Mouse (Mus musculus): ENCODE results near the gene Ttll2. TPM values are rescaled to one million over a fixed set of nuclear protein-coding genes. Genes with fewer than 3 reads are reported as not detected.
"Not testable (repeated sequence)": the region's sequence is repeated elsewhere in the genome, so short reads cannot be mapped to it uniquely, and the experiment has no call there.

The Ttll2 gene
- polyA plus RNA-seq, 1 experiment from 2014 or later, result not detected

GRCm38 (mm10) chr17:7369401-7369800, 16.9 kb upstream of the Ttll2 start:
- not testable (repeated sequence) for H3K4me2 ChIP-seq; H3K4me3 ChIP-seq (ENCODE audit: low read depth, low read length); H3K4me1 ChIP-seq (ENCODE audit: control insufficient read depth, insufficient read depth, low read length); ATAC-seq (ENCODE audit: low FRiP score); H3K9ac ChIP-seq (ENCODE audit: low read length); H3K27me3 ChIP-seq (ENCODE audit: control insufficient read depth, insufficient read depth, low read length); DNase-seq (ENCODE audit: low spot score, missing footprints); H3K9me3 ChIP-seq (ENCODE audit: control insufficient read depth, low read length); H3K36me3 ChIP-seq (ENCODE audit: control insufficient read depth, insufficient read depth, low read length); H3K27ac ChIP-seq (ENCODE audit: low read depth, low read length)
- 71% methylated on average over 4 of the region's 6 CpGs for WGBS

GRCm38 (mm10) chr17:7366676-7367374, 14.3 kb upstream of the Ttll2 start:
- not testable (repeated sequence) for H3K9me3 ChIP-seq (ENCODE audit: control insufficient read depth, low read length); H3K36me3 ChIP-seq (ENCODE audit: control insufficient read depth, insufficient read depth, low read length); ATAC-seq (ENCODE audit: low FRiP score); H3K4me2 ChIP-seq; H3K27me3 ChIP-seq (ENCODE audit: control insufficient read depth, insufficient read depth, low read length); H3K9ac ChIP-seq (ENCODE audit: low read length); H3K4me3 ChIP-seq (ENCODE audit: low read depth, low read length); H3K27ac ChIP-seq (ENCODE audit: low read depth, low read length); DNase-seq (ENCODE audit: low spot score, missing footprints); H3K4me1 ChIP-seq (ENCODE audit: control insufficient read depth, insufficient read depth, low read length)
- WGBS, result 31% methylated on average over 4 of the region's 7 CpGs

GRCm38 (mm10) chr17:7366265-7366664, 13.8 kb upstream of the Ttll2 start:
- not testable (repeated sequence) for H3K9ac ChIP-seq (ENCODE audit: low read length); H3K27me3 ChIP-seq (ENCODE audit: control insufficient read depth, insufficient read depth, low read length); H3K4me3 ChIP-seq (ENCODE audit: low read depth, low read length); H3K4me2 ChIP-seq; H3K27ac ChIP-seq (ENCODE audit: low read depth, low read length); H3K36me3 ChIP-seq (ENCODE audit: control insufficient read depth, insufficient read depth, low read length); H3K9me3 ChIP-seq (ENCODE audit: control insufficient read depth, low read length); H3K4me1 ChIP-seq (ENCODE audit: control insufficient read depth, insufficient read depth, low read length); ATAC-seq (ENCODE audit: low FRiP score); DNase-seq (ENCODE audit: low spot score, missing footprints)
- WGBS, result no CpG with 5 or more reads among the region's 1 CpGs

- no CpG with 5 or more reads among the region's 3 CpGs for WGBS
- not testable (repeated sequence) for H3K27ac ChIP-seq (ENCODE audit: low read depth, low read length); H3K36me3 ChIP-seq (ENCODE audit: control insufficient read depth, insufficient read depth, low read length); H3K4me1 ChIP-seq (ENCODE audit: control insufficient read depth, insufficient read depth, low read length); H3K9ac ChIP-seq (ENCODE audit: low read length); H3K4me2 ChIP-seq; DNase-seq (ENCODE audit: low spot score, missing footprints); H3K27me3 ChIP-seq (ENCODE audit: control insufficient read depth, insufficient read depth, low read length); H3K4me3 ChIP-seq (ENCODE audit: low read depth, low read length); H3K9me3 ChIP-seq (ENCODE audit: control insufficient read depth, low read length); ATAC-seq (ENCODE audit: low FRiP score)
Observed at GRCm38 (mm10) chr17:7365615-7366014, 13.1 kb upstream of the Ttll2 start.

GRCm38 (mm10) chr17:7360749-7361465, 8.4 kb upstream of the Ttll2 start:
- not testable (repeated sequence) for H3K4me3 ChIP-seq (ENCODE audit: low read depth, low read length); H3K9me3 ChIP-seq (ENCODE audit: control insufficient read depth, low read length); ATAC-seq (ENCODE audit: low FRiP score); H3K9ac ChIP-seq (ENCODE audit: low read length); DNase-seq (ENCODE audit: low spot score, missing footprints); H3K4me2 ChIP-seq; H3K27ac ChIP-seq (ENCODE audit: low read depth, low read length); H3K27me3 ChIP-seq (ENCODE audit: control insufficient read depth, insufficient read depth, low read length); H3K36me3 ChIP-seq (ENCODE audit: control insufficient read depth, insufficient read depth, low read length); H3K4me1 ChIP-seq (ENCODE audit: control insufficient read depth, insufficient read depth, low read length)
- 93% methylated on average over 8 of the region's 9 CpGs for WGBS

GRCm38 (mm10) chr17:7359806-7360205, 7.3 kb upstream of the Ttll2 start:
- H3K27me3 ChIP-seq (ENCODE audit: control insufficient read depth, insufficient read depth, low read length); H3K9me3 ChIP-seq (ENCODE audit: control insufficient read depth, low read length); ATAC-seq (ENCODE audit: low FRiP score); H3K4me3 ChIP-seq (ENCODE audit: low read depth, low read length); H3K9ac ChIP-seq (ENCODE audit: low read length); H3K27ac ChIP-seq (ENCODE audit: low read depth, low read length); H3K36me3 ChIP-seq (ENCODE audit: control insufficient read depth, insufficient read depth, low read length); H3K4me1 ChIP-seq (ENCODE audit: control insufficient read depth, insufficient read depth, low read length); DNase-seq (ENCODE audit: low spot score, missing footprints); H3K4me2 ChIP-seq: not testable (repeated sequence)
- 81% methylated on average over 4 of the region's 4 CpGs for WGBS

- H3K4me3 ChIP-seq (ENCODE audit: low read depth, low read length); H3K4me1 ChIP-seq (ENCODE audit: control insufficient read depth, insufficient read depth, low read length); H3K27ac ChIP-seq (ENCODE audit: low read depth, low read length); H3K27me3 ChIP-seq (ENCODE audit: control insufficient read depth, insufficient read depth, low read length); ATAC-seq (ENCODE audit: low FRiP score); DNase-seq (ENCODE audit: low spot score, missing footprints); H3K4me2 ChIP-seq; H3K9me3 ChIP-seq (ENCODE audit: control insufficient read depth, low read length); H3K36me3 ChIP-seq (ENCODE audit: control insufficient read depth, insufficient read depth, low read length); H3K9ac ChIP-seq (ENCODE audit: low read length): not testable (repeated sequence)
- WGBS, result 64% methylated on average over 2 of the region's 3 CpGs
Observed at GRCm38 (mm10) chr17:7348765-7349164, 3.7 kb downstream of the Ttll2 start.

GRCm38 (mm10) chr17:7337381-7337780, 15.1 kb downstream of the Ttll2 start:
- H3K36me3 ChIP-seq (ENCODE audit: control insufficient read depth, insufficient read depth, low read length); ATAC-seq (ENCODE audit: low FRiP score): not testable (repeated sequence)
- 84% methylated on average over 8 of the region's 9 CpGs for WGBS

GRCm38 (mm10) chr17:7332745-7333144, 19.8 kb downstream of the Ttll2 start:
- not testable (repeated sequence) for H3K9ac ChIP-seq (ENCODE audit: low read length); H3K4me2 ChIP-seq; H3K27ac ChIP-seq (ENCODE audit: low read depth, low read length); H3K4me3 ChIP-seq (ENCODE audit: low read depth, low read length); H3K36me3 ChIP-seq (ENCODE audit: control insufficient read depth, insufficient read depth, low read length); DNase-seq (ENCODE audit: low spot score, missing footprints); H3K27me3 ChIP-seq (ENCODE audit: control insufficient read depth, insufficient read depth, low read length); ATAC-seq (ENCODE audit: low FRiP score); H3K9me3 ChIP-seq (ENCODE audit: control insufficient read depth, low read length); H3K4me1 ChIP-seq (ENCODE audit: control insufficient read depth, insufficient read depth, low read length)
- WGBS, result 71% methylated on average over 2 of the region's 5 CpGs

More at GRCm38 (mm10) chr17:7337381-7337780, 15.1 kb downstream of the Ttll2 start:
- not testable (repeated sequence) for H3K9ac ChIP-seq (ENCODE audit: low read length); H3K4me1 ChIP-seq (ENCODE audit: control insufficient read depth, insufficient read depth, low read length); H3K27ac ChIP-seq (ENCODE audit: low read depth, low read length); H3K4me3 ChIP-seq (ENCODE audit: low read depth, low read length); H3K4me2 ChIP-seq; DNase-seq (ENCODE audit: low spot score, missing footprints); H3K27me3 ChIP-seq (ENCODE audit: control insufficient read depth, insufficient read depth, low read length); H3K9me3 ChIP-seq (ENCODE audit: control insufficient read depth, low read length)

Measured in midbrain, embryonic 11.5 days (tissue).